Mouse (Mus musculus): ENCODE data around the gene Slc10a7. TPM values are rescaled to one million over a fixed set of nuclear protein-coding genes. Genes with fewer than 3 reads are reported as not detected.

The Slc10a7 gene
- polyA plus RNA-seq, 1 experiment from 2014 or later: 11.3 TPM

- H3K27ac ChIP-seq (ENCODE audit: low read depth, low read length): peak overlapping the region; percentile 97
- H3K4me1 ChIP-seq (ENCODE audit: control insufficient read depth, insufficient read depth, low read length): peaks cover 3% of the 10 kb centered on the region; the same call in 1 of the 2 replicates
- H3K36me3 ChIP-seq (ENCODE audit: control insufficient read depth, insufficient read depth, low read length): peaks cover 25% of the 10 kb centered on the region
- peak; percentile 30 for ATAC-seq (ENCODE audit: low FRiP score, low TSS enrichment)
- H3K9me3 ChIP-seq (ENCODE audit: control insufficient read depth, low read length): no peaks in the 10 kb centered on the region
- H3K4me3 ChIP-seq (ENCODE audit: low read length): peak overlapping the region; percentile 95
- under 1% methylated on average over 35 of the region's 38 CpGs for WGBS
- H3K4me2 ChIP-seq (replicated peaks; ENCODE audit: low read depth, low read length): peak overlapping the region; percentile 72
- peak overlapping the region; percentile 99 for H3K9ac ChIP-seq (ENCODE audit: low read depth, low read length)
- H3K27me3 ChIP-seq (ENCODE audit: control insufficient read depth, insufficient read depth, low read length): no peaks in the 10 kb centered on the region
Measured at GRCm38 (mm10) chr8:78507979-78508718, 997 bp upstream of the Slc10a7 start.

- no peaks in the 10 kb centered on the region for H3K27me3 ChIP-seq (ENCODE audit: control insufficient read depth, insufficient read depth, low read length)
- H3K4me2 ChIP-seq (replicated peaks; ENCODE audit: low read depth, low read length): peak within 1 kb of the TSS; percentile 87
- WGBS: 1% methylated on average over 70 of the region's 70 CpGs
- H3K9ac ChIP-seq (ENCODE audit: low read depth, low read length): peak within 1 kb of the TSS; percentile 99
- H3K36me3 ChIP-seq (ENCODE audit: control insufficient read depth, insufficient read depth, low read length): peaks cover 21% of the 10 kb centered on the region
- H3K4me1 ChIP-seq (ENCODE audit: control insufficient read depth, insufficient read depth, low read length): peaks cover 3% of the 10 kb centered on the region; the same call in 1 of the 2 replicates
- H3K9me3 ChIP-seq (ENCODE audit: control insufficient read depth, low read length): no peaks in the 10 kb centered on the region
- ATAC-seq (ENCODE audit: low FRiP score, low TSS enrichment): peak; percentile 84
- peak within 1 kb of the TSS; percentile 97 for H3K27ac ChIP-seq (ENCODE audit: low read depth, low read length)
- H3K4me3 ChIP-seq (ENCODE audit: low read length): peak within 1 kb of the TSS; percentile 95
Measured at GRCm38 (mm10) chr8:78508719-78509272, 350 bp upstream of the Slc10a7 start, which contains the start of gene Rbmxl1. Gene Rbmxl1, minus strand, starts transcription at chr8:78508898.

GRCm38 (mm10) chr8:78510094-78510493, 948 bp downstream of the Slc10a7 start:
- 2% methylated on average over 11 of the region's 11 CpGs for WGBS
- peak overlapping the region; percentile 87 for H3K4me2 ChIP-seq (replicated peaks; ENCODE audit: low read depth, low read length)
- H3K27me3 ChIP-seq (ENCODE audit: control insufficient read depth, insufficient read depth, low read length): no peaks in the 10 kb centered on the region
- H3K9me3 ChIP-seq (ENCODE audit: control insufficient read depth, low read length): no peaks in the 10 kb centered on the region
- H3K27ac ChIP-seq (ENCODE audit: low read depth, low read length): no peak overlapping the region
- peaks cover 3% of the 10 kb centered on the region; the same call in 1 of the 2 replicates for H3K4me1 ChIP-seq (ENCODE audit: control insufficient read depth, insufficient read depth, low read length)
- H3K4me3 ChIP-seq (ENCODE audit: low read length): peak overlapping the region; percentile 95
- peak overlapping the region; percentile 99 for H3K9ac ChIP-seq (ENCODE audit: low read depth, low read length)
- peak; percentile 39; the same call in 1 of the 2 replicates for ATAC-seq (ENCODE audit: low FRiP score, low TSS enrichment)
- peaks cover 8% of the 10 kb centered on the region for H3K36me3 ChIP-seq (ENCODE audit: control insufficient read depth, insufficient read depth, low read length)

- Histone ChIP-seq H3K27me3 (ENCODE audit: control insufficient read depth, insufficient read depth, low read length) (no peaks in the 10 kb centered on the region), H3K4me2 (replicated peaks; ENCODE audit: low read depth, low read length) (no peak overlapping the region), H3K4me1 (ENCODE audit: control insufficient read depth, insufficient read depth, low read length) (peaks cover 3% of the 10 kb centered on the region; the same call in 1 of the 2 replicates), H3K9ac (ENCODE audit: low read depth, low read length) (no peak overlapping the region), H3K27ac (ENCODE audit: low read depth, low read length) (no peak overlapping the region), H3K9me3 (ENCODE audit: control insufficient read depth, low read length) (no peaks in the 10 kb centered on the region), H3K4me3 (ENCODE audit: low read length) (no peak overlapping the region), H3K36me3 (ENCODE audit: control insufficient read depth, insufficient read depth, low read length) (peaks cover 12% of the 10 kb centered on the region)
- WGBS: 80% methylated on average over 3 of the region's 3 CpGs
- ATAC-seq (ENCODE audit: low FRiP score, low TSS enrichment): no peak
Measured at GRCm38 (mm10) chr8:78510926-78511325, 1.8 kb downstream of the Slc10a7 start.

GRCm38 (mm10) chr8:78513106-78513505, 4.0 kb downstream of the Slc10a7 start:
- ATAC-seq (ENCODE audit: low FRiP score, low TSS enrichment): no peak
- no peak overlapping the region for H3K4me2 ChIP-seq (replicated peaks; ENCODE audit: low read depth, low read length)
- no peak overlapping the region for H3K9ac ChIP-seq (ENCODE audit: low read depth, low read length)
- H3K4me1 ChIP-seq (ENCODE audit: control insufficient read depth, insufficient read depth, low read length): peaks cover 3% of the 10 kb centered on the region; the same call in 1 of the 2 replicates
- H3K9me3 ChIP-seq (ENCODE audit: control insufficient read depth, low read length): no peaks in the 10 kb centered on the region
- H3K27me3 ChIP-seq (ENCODE audit: control insufficient read depth, insufficient read depth, low read length): no peaks in the 10 kb centered on the region
- peaks cover 19% of the 10 kb centered on the region; the same call in 1 of the 2 replicates for H3K36me3 ChIP-seq (ENCODE audit: control insufficient read depth, insufficient read depth, low read length)
- WGBS: 88% methylated on average over 4 of the region's 4 CpGs
- no peak overlapping the region for H3K27ac ChIP-seq (ENCODE audit: low read depth, low read length)
- no peak overlapping the region for H3K4me3 ChIP-seq (ENCODE audit: low read length)

GRCm38 (mm10) chr8:78514706-78515105, 5.6 kb downstream of the Slc10a7 start:
- Histone ChIP-seq H3K9me3 (ENCODE audit: control insufficient read depth, low read length) (no peaks in the 10 kb centered on the region), H3K36me3 (ENCODE audit: control insufficient read depth, insufficient read depth, low read length) (peaks cover 19% of the 10 kb centered on the region; the same call in 1 of the 2 replicates), H3K27ac (ENCODE audit: low read depth, low read length) (no peak overlapping the region), H3K9ac (ENCODE audit: low read depth, low read length) (no peak overlapping the region), H3K4me1 (ENCODE audit: control insufficient read depth, insufficient read depth, low read length) (peaks cover 3% of the 10 kb centered on the region; the same call in 1 of the 2 replicates), H3K4me2 (replicated peaks; ENCODE audit: low read depth, low read length) (no peak overlapping the region), H3K4me3 (ENCODE audit: low read length) (no peak overlapping the region), H3K27me3 (ENCODE audit: control insufficient read depth, insufficient read depth, low read length) (no peaks in the 10 kb centered on the region)
- WGBS: 93% methylated on average over 1 of the region's 1 CpGs
- ATAC-seq (ENCODE audit: low FRiP score, low TSS enrichment): no peak

GRCm38 (mm10) chr8:78515132-78515531, 6.0 kb downstream of the Slc10a7 start:
- H3K36me3 ChIP-seq (ENCODE audit: control insufficient read depth, insufficient read depth, low read length): peaks cover 19% of the 10 kb centered on the region; the same call in 1 of the 2 replicates
- ATAC-seq (ENCODE audit: low FRiP score, low TSS enrichment): no peak
- no peaks in the 10 kb centered on the region for H3K9me3 ChIP-seq (ENCODE audit: control insufficient read depth, low read length)
- no peak overlapping the region for H3K27ac ChIP-seq (ENCODE audit: low read depth, low read length)
- H3K4me2 ChIP-seq (replicated peaks; ENCODE audit: low read depth, low read length): no peak overlapping the region
- 93% methylated on average over 3 of the region's 3 CpGs for WGBS
- no peak overlapping the region for H3K4me3 ChIP-seq (ENCODE audit: low read length)
- peaks cover 3% of the 10 kb centered on the region; the same call in 1 of the 2 replicates for H3K4me1 ChIP-seq (ENCODE audit: control insufficient read depth, insufficient read depth, low read length)
- no peak overlapping the region for H3K9ac ChIP-seq (ENCODE audit: low read depth, low read length)
- no peaks in the 10 kb centered on the region for H3K27me3 ChIP-seq (ENCODE audit: control insufficient read depth, insufficient read depth, low read length)

- H3K27ac ChIP-seq (ENCODE audit: low read depth, low read length): no peak overlapping the region
- peaks cover 3% of the 10 kb centered on the region; the same call in 1 of the 2 replicates for H3K36me3 ChIP-seq (ENCODE audit: control insufficient read depth, insufficient read depth, low read length)
- H3K4me3 ChIP-seq (ENCODE audit: low read length): no peak overlapping the region
- H3K4me1 ChIP-seq (ENCODE audit: control insufficient read depth, insufficient read depth, low read length): no peaks in the 10 kb centered on the region
- H3K9ac ChIP-seq (ENCODE audit: low read depth, low read length): no peak overlapping the region
- H3K27me3 ChIP-seq (ENCODE audit: control insufficient read depth, insufficient read depth, low read length): no peaks in the 10 kb centered on the region
- H3K9me3 ChIP-seq (ENCODE audit: control insufficient read depth, low read length): no peaks in the 10 kb centered on the region
- no peak for ATAC-seq (ENCODE audit: low FRiP score, low TSS enrichment)
- no peak overlapping the region for H3K4me2 ChIP-seq (replicated peaks; ENCODE audit: low read depth, low read length)
- 79% methylated on average over 6 of the region's 6 CpGs for WGBS
Measured at GRCm38 (mm10) chr8:78533981-78534380, 24.8 kb downstream of the Slc10a7 start.

GRCm38 (mm10) chr8:78536716-78537115, 27.6 kb downstream of the Slc10a7 start:
- ATAC-seq (ENCODE audit: low FRiP score, low TSS enrichment): no peak
- peaks cover 6% of the 10 kb centered on the region; the same call in 1 of the 2 replicates for H3K36me3 ChIP-seq (ENCODE audit: control insufficient read depth, insufficient read depth, low read length)
- H3K27ac ChIP-seq (ENCODE audit: low read depth, low read length): no peak overlapping the region
- no peak overlapping the region for H3K4me3 ChIP-seq (ENCODE audit: low read length)
- WGBS: 85% methylated on average over 5 of the region's 5 CpGs
- H3K27me3 ChIP-seq (ENCODE audit: control insufficient read depth, insufficient read depth, low read length): no peaks in the 10 kb centered on the region
- H3K9me3 ChIP-seq (ENCODE audit: control insufficient read depth, low read length): no peaks in the 10 kb centered on the region
- H3K9ac ChIP-seq (ENCODE audit: low read depth, low read length): no peak overlapping the region
- H3K4me1 ChIP-seq (ENCODE audit: control insufficient read depth, insufficient read depth, low read length): no peaks in the 10 kb centered on the region
- no peak overlapping the region for H3K4me2 ChIP-seq (replicated peaks; ENCODE audit: low read depth, low read length)
